Mouse (Mus musculus): ENCODE results near the gene Garnl3.

The Garnl3 gene

DNA sequence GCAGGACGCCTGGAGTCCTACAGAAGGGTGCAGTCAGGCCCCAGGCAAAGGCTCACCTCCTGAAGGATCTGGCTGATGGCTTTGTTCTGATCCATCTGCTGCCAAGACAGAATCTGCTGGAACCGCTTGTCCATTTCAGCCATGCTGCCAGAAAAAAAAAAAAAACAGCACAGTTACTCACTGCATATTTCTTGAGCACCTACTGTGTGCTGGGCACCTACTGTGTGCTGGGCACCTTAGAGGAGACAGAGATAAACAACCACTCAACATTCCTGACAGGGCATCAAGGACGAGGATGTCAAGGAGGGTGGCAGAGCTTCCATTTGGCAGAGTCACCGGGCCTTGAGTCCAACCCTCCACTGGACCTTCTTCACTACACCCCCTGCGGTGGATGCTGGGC lies 192.7 kb downstream of the Garnl3 start:
- no peak for DNase-seq (ENCODE audit: low read depth, low spot score)
